Comparison of ENCODE assay signal across 15 mouse cellular contexts in the genomic region with DNA sequence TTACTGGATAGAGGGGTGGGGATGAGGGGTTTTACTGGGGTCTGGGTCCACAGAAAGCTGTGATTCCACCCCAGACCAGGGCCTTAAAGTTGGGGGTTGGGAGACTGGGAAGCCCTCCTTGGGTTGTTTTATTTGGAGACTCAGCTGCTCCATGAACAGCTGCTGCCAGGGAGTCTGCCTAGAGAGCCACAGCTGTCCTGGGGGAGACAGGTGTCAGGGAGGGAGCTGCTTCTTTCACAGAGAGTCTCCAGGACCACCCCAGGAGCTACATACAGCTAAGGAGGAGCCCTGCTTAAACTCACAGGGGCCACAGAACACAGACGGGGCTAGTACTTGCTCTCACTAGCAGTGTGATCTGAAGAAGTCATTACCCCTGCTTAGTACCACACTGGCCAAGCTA.
"Had no signal": no experiment of that assay in that cellular context is flagged by ENCODE, and none has a peak within 500 bp of the region (broad histone marks: within the 10 kb centered on the region; RNA-seq: fewer than 3 reads in every experiment).

No protein-coding gene starts in this region.

- H3K9me3 ChIP-seq: liver, embryonic 12.5 days; lung, embryonic 15.5 days; midbrain, embryonic 15.5 days had no signal

- H3K4me2 ChIP-seq: liver, embryonic 12.5 days; lung, embryonic 15.5 days; midbrain, embryonic 15.5 days had no signal

- H3K9ac ChIP-seq: liver, embryonic 12.5 days; lung, embryonic 15.5 days; midbrain, embryonic 15.5 days had no signal

- DNase-seq: kidney, adult 11 months; kidney, adult 9 months; kidney, postnatal 36 days; layer of hippocampus, adult 9-11 months; left cerebral cortex, postnatal 4 days; lung, postnatal 14 days; right cerebral cortex, adult 18-20 months; right cerebral cortex, postnatal 25 days; thymus, postnatal 4 days had no signal

- H3K36me3 ChIP-seq: liver, embryonic 12.5 days; lung, embryonic 15.5 days; midbrain, embryonic 15.5 days had no signal

- H3K27ac ChIP-seq: kidney, postnatal 0 days; liver, embryonic 12.5 days; lung, embryonic 15.5 days; macrophage; midbrain, embryonic 15.5 days had no signal

- H3K4me1 ChIP-seq: lung, embryonic 15.5 days; midbrain, embryonic 15.5 days had no signal

- ATAC-seq: liver, embryonic 12.5 days; midbrain, embryonic 15.5 days had no signal

- H3K27me3 ChIP-seq: liver, embryonic 12.5 days; lung, embryonic 15.5 days; midbrain, embryonic 15.5 days had no signal

- H3K4me3 ChIP-seq: liver, embryonic 12.5 days; lung, embryonic 15.5 days; megakaryocyte, embryonic 14.5 days; midbrain, embryonic 15.5 days had no signal
